Comparison of ENCODE assay signal across 10 mouse cellular contexts in genomic region chr12:12527766-12528477, GRCm38 (mm10).
A peak's percentile ranks its signal among the peaks of the same experiment; 100 is the strongest.
DNase-seq lines count a peak whose midpoint lies in the region; ATAC-seq and TF ChIP-seq lines count a peak whose summit lies in the region.
"Had no signal": no experiment of that assay in that cellular context is flagged by ENCODE, and none has a peak within 500 bp of the region (broad histone marks: within the 10 kb centered on the region; RNA-seq: fewer than 3 reads in every experiment).

No protein-coding gene starts in this region.

- H3K9ac ChIP-seq in heart, adult 2 months (ENCODE audit: low read depth, low read length): no peak overlapping the region
- H3K9ac ChIP-seq in forebrain, embryonic 11.5 days (ENCODE audit: low read length): no peak overlapping the region
- H3K9ac ChIP-seq in heart, postnatal 0 days (replicated peaks; ENCODE audit: low read depth, low read length): 0 out of 2 replicates have a peak overlapping the region, but pooled peaks have one; percentile 15
- H3K9ac ChIP-seq in midbrain, embryonic 14.5 days (replicated peaks; ENCODE audit: low read length): no peak overlapping the region
- H3K9ac ChIP-seq in liver, embryonic 12.5 days: no peak overlapping the region

- H3K4me3 ChIP-seq in heart, adult 2 months: no peak overlapping the region
- H3K4me3 ChIP-seq in forebrain, embryonic 11.5 days (ENCODE audit: low read depth, low read length): no peak overlapping the region
- H3K4me3 ChIP-seq in heart, postnatal 0 days (ENCODE audit: low read depth, low read length): no peak overlapping the region
- H3K4me3 ChIP-seq in midbrain, embryonic 14.5 days (replicated peaks; ENCODE audit: low read depth, low read length): no peak overlapping the region
- no peak overlapping the region for H3K4me3 ChIP-seq in liver, embryonic 12.5 days

- intact Hi-C loops in heart, adult 2 months (cut with DNase I): no loop called here

- H3K27me3 ChIP-seq in heart, adult 2 months (ENCODE audit: control insufficient read depth, insufficient read depth, low read length): no peaks in the 10 kb centered on the region
- no peaks in the 10 kb centered on the region for H3K27me3 ChIP-seq in forebrain, embryonic 11.5 days (ENCODE audit: control insufficient read depth, insufficient read depth, low read length)
- H3K27me3 ChIP-seq in heart, postnatal 0 days (ENCODE audit: control insufficient read depth, insufficient read depth, low read length): no peaks in the 10 kb centered on the region
- no peaks in the 10 kb centered on the region for H3K27me3 ChIP-seq in midbrain, embryonic 14.5 days (ENCODE audit: control insufficient read depth, insufficient read depth, low read length)
- 0 out of 2 replicates have a peak, but pooled peaks cover 4% of the 10 kb centered on the region for H3K27me3 ChIP-seq in liver, embryonic 12.5 days (replicated peaks)

- no peak for TF ChIP-seq POLR2A in heart, adult 2 months (IDR thresholded peaks at IDR 0.05; ENCODE audit: insufficient read depth, low read depth, low read length)

- peak; percentile 90 for ATAC-seq in forebrain, embryonic 11.5 days (replicated peaks; ENCODE audit: low FRiP score)
- ATAC-seq in heart, postnatal 0 days (ENCODE audit: insufficient read depth, low read depth): peak; percentile 37; the same call in 1 of the 2 replicates
- peak; percentile 68; the same call in 1 of the 2 replicates for ATAC-seq in midbrain, embryonic 14.5 days (ENCODE audit: low FRiP score, low TSS enrichment)
- no peak for ATAC-seq in erythroid progenitor cell, adult 5-6 weeks (replicated peaks; ENCODE audit: low FRiP score, poor library complexity, severe bottlenecking)
- ATAC-seq in liver, embryonic 12.5 days: no peak

- no peak overlapping the region for H3K27ac ChIP-seq in heart, adult 2 months
- H3K27ac ChIP-seq in forebrain, embryonic 11.5 days (ENCODE audit: low read depth, low read length): peak overlapping the region; percentile 82
- peak overlapping the region; percentile 79 for H3K27ac ChIP-seq in heart, postnatal 0 days (ENCODE audit: low read depth)
- H3K27ac ChIP-seq in midbrain, embryonic 14.5 days (replicated peaks; ENCODE audit: low read depth, low read length): peak overlapping the region; percentile 55; the same call in 1 of the 2 replicates
- H3K27ac ChIP-seq in liver, embryonic 12.5 days: no peak overlapping the region

- no peak for TF ChIP-seq EP300 in heart, adult 2 months (IDR thresholded peaks at IDR 0.05; ENCODE audit: insufficient read depth, low read depth, low read length)
- no peak for TF ChIP-seq EP300 in heart, postnatal 0 days (IDR thresholded peaks at IDR 0.05; ENCODE audit: low read depth)

- H3K4me1 ChIP-seq in heart, adult 2 months (ENCODE audit: control insufficient read depth, insufficient read depth, low read length): no peaks in the 10 kb centered on the region
- peaks cover 9% of the 10 kb centered on the region; the same call in 1 of the 2 replicates for H3K4me1 ChIP-seq in forebrain, embryonic 11.5 days (replicated peaks; ENCODE audit: control insufficient read depth, insufficient read depth, low read length)
- H3K4me1 ChIP-seq in heart, postnatal 0 days (ENCODE audit: control insufficient read depth, insufficient read depth): peaks cover 35% of the 10 kb centered on the region
- H3K4me1 ChIP-seq in midbrain, embryonic 14.5 days (ENCODE audit: control insufficient read depth, insufficient read depth, low read length): peaks cover 14% of the 10 kb centered on the region
- H3K4me1 ChIP-seq in liver, embryonic 12.5 days: peaks cover 6% of the 10 kb centered on the region; the same call in 1 of the 2 replicates

- H3K9me3 ChIP-seq in forebrain, embryonic 11.5 days (ENCODE audit: control insufficient read depth, low read length): no peaks in the 10 kb centered on the region
- no peaks in the 10 kb centered on the region for H3K9me3 ChIP-seq in heart, postnatal 0 days (replicated peaks; ENCODE audit: control insufficient read depth, low read length)
- H3K9me3 ChIP-seq in midbrain, embryonic 14.5 days (ENCODE audit: control insufficient read depth, low read length): no peaks in the 10 kb centered on the region
- no peaks in the 10 kb centered on the region for H3K9me3 ChIP-seq in liver, embryonic 12.5 days (replicated peaks)

- no peaks in the 10 kb centered on the region for H3K36me3 ChIP-seq in heart, adult 2 months (ENCODE audit: control insufficient read depth, insufficient read depth, low read length)
- no peaks in the 10 kb centered on the region for H3K36me3 ChIP-seq in forebrain, embryonic 11.5 days (ENCODE audit: control insufficient read depth, insufficient read depth, low read length)
- no peaks in the 10 kb centered on the region for H3K36me3 ChIP-seq in heart, postnatal 0 days (replicated peaks; ENCODE audit: control insufficient read depth, insufficient read depth, low read length)
- H3K36me3 ChIP-seq in midbrain, embryonic 14.5 days (ENCODE audit: control insufficient read depth, insufficient read depth, low read length): no peaks in the 10 kb centered on the region
- no peaks in the 10 kb centered on the region for H3K36me3 ChIP-seq in liver, embryonic 12.5 days

- no peak for TF ChIP-seq CTCF in heart, adult 2 months (IDR thresholded peaks at IDR 0.05)
- TF ChIP-seq CTCF in heart, postnatal 0 days (IDR thresholded peaks at IDR 0.05; ENCODE audit: low read depth): no peak

- no peaks in the 10 kb centered on the region for H3K79me2 ChIP-seq in heart, adult 2 months (replicated peaks; ENCODE audit: control insufficient read depth, insufficient read depth, low read length)

- peak; percentile 7 to 12 for DNase-seq in heart, adult 9 months (ENCODE audit: low spot score in 2 of 2)
- DNase-seq in heart, adult 2 months: no peak
- no peak for DNase-seq in forebrain, embryonic 11.5 days (ENCODE audit: low spot score)
- DNase-seq in heart, postnatal 0 days (ENCODE audit: low spot score): peak; percentile 55
- DNase-seq in midbrain, embryonic 14.5 days: peak; percentile 75
- no peak for DNase-seq in thymus, postnatal 14 days
- DNase-seq: cerebellum, adult 2 months; thymus, postnatal 25 days had no signal

- WGBS in heart, adult 2 months: 34% methylated on average over 7 of the region's 7 CpGs
- 16% methylated on average over 7 of the region's 7 CpGs for WGBS in forebrain, embryonic 11.5 days
- WGBS in heart, postnatal 0 days: 33% methylated on average over 7 of the region's 7 CpGs
- WGBS in midbrain, embryonic 14.5 days: 17% methylated on average over 7 of the region's 7 CpGs
- 46% methylated on average over 7 of the region's 7 CpGs for WGBS in liver, embryonic 12.5 days (ENCODE audit: insufficient replicate concordance)

- no peak overlapping the region for H3K4me2 ChIP-seq in forebrain, embryonic 11.5 days (ENCODE audit: low read depth, low read length, severe bottlenecking)
- H3K4me2 ChIP-seq in heart, postnatal 0 days (ENCODE audit: low read depth, low read length): no peak overlapping the region
- H3K4me2 ChIP-seq in midbrain, embryonic 14.5 days (ENCODE audit: low read length): no peak overlapping the region
- no peak overlapping the region for H3K4me2 ChIP-seq in liver, embryonic 12.5 days

Comparison
In these comparisons a context has a peak if more than half of its experiments do, and no peak if none do; other contexts are left out.
1. DNase-seq: peak in heart, adult 9 months (2 of 2), heart, postnatal 0 days (single experiment) and midbrain, embryonic 14.5 days (single experiment); none in heart, adult 2 months (0 of 2), forebrain, embryonic 11.5 days (single experiment) and thymus, postnatal 14 days (single experiment).
2. H3K27ac ChIP-seq: peak in forebrain, embryonic 11.5 days (single experiment), heart, postnatal 0 days (single experiment) and midbrain, embryonic 14.5 days (single experiment); none in heart, adult 2 months (single experiment) and liver, embryonic 12.5 days (single experiment).
3. ATAC-seq: peak in forebrain, embryonic 11.5 days (single experiment), heart, postnatal 0 days (single experiment) and midbrain, embryonic 14.5 days (single experiment); none in erythroid progenitor cell, adult 5-6 weeks (single experiment) and liver, embryonic 12.5 days (single experiment).